Mouse (Mus musculus) gastrocnemius, adult 18-20 months (tissue): ENCODE measurements around the gene Cfap157. TPM values are rescaled to one million over a fixed set of nuclear protein-coding genes. Genes with fewer than 3 reads are reported as not detected.

ENCODE experiments used
- total RNA-seq, 2 experiments: library from RNA; stranded (reverse); gene quantifications; 2 replicates each; pipeline ENCODE4 v1.2.3; 2021

The Cfap157 gene
- total RNA-seq, 2 experiments from 2014 or later = not detected

Other genes with a start within 250 kb of the Cfap157 start
- 1 to 10 TPM; 2.0 to 2.6 TPM for gene Fam102a, start 249.1 kb downstream of the Cfap157 start, total RNA-seq
- gene Dpm2, start 213.6 kb downstream of the Cfap157 start, total RNA-seq = 10 to 100 TPM; 11.7 to 12.6 TPM
- gene Pip5kl1, start 209.6 kb downstream of the Cfap157 start, total RNA-seq = not detected
- not detected for gene 9430097D07Rik, start 208.7 kb downstream of the Cfap157 start, total RNA-seq
- 10 to 100 TPM; 13.5 to 19.8 TPM for gene St6galnac4, start 197.3 kb downstream of the Cfap157 start, total RNA-seq
- 10 to 100 TPM; 47.0 to 52.2 TPM for gene St6galnac6, start 184.7 kb downstream of the Cfap157 start, total RNA-seq
- 1,000 to 10,000 TPM; 1,543 to 1,586 TPM for gene Ak1, start 162.7 kb downstream of the Cfap157 start, total RNA-seq
- 10 to 100 TPM; 21.1 to 34.1 TPM for gene Eng, start 137.8 kb downstream of the Cfap157 start, total RNA-seq
- 1 to 10 TPM; 4.8 to 5.4 TPM for gene Fpgs, start 80.3 kb downstream of the Cfap157 start, total RNA-seq
- 10 to 100 TPM; 19.3 to 19.9 TPM for gene Cdk9, start 71.4 kb downstream of the Cfap157 start, total RNA-seq
- gene Sh2d3c, start 63.4 kb downstream of the Cfap157 start, total RNA-seq = 1 to 10 TPM; 5.7 to 7.3 TPM
- gene 6330409D20Rik, start 43.4 kb downstream of the Cfap157 start, total RNA-seq = not detected
- gene Tor2a, start 27.2 kb downstream of the Cfap157 start, total RNA-seq = 1 to 10 TPM; 4.1 to 4.8 TPM
- gene Ttc16, start 8.8 kb downstream of the Cfap157 start, total RNA-seq = under 1 TPM in 1 of 2 experiments, not detected in 1; 0.09 TPM
- 1 to 10 TPM; 1.2 to 1.6 TPM for gene Ptrh1, start 8.6 kb downstream of the Cfap157 start, total RNA-seq
- gene Stxbp1, start 62.8 kb upstream of the Cfap157 start, total RNA-seq = 1 to 10 TPM; 1.9 to 6.0 TPM
- gene Fam129b, start 91.7 kb upstream of the Cfap157 start, total RNA-seq = 1 to 10 TPM; 4.8 to 8.2 TPM
- gene Rpl12, start 177.1 kb upstream of the Cfap157 start, total RNA-seq = 10 to 100 TPM; 78.4 to 90.0 TPM
- 10 to 100 TPM; 11.5 to 13.5 TPM for gene Lrsam1, start 177.2 kb upstream of the Cfap157 start, total RNA-seq
- gene Slc2a8, start 197.7 kb upstream of the Cfap157 start, total RNA-seq = 10 to 100 TPM; 11.4 to 13.1 TPM